Mouse (Mus musculus): ENCODE results near the gene Aatk. TPM values are rescaled to one million over a fixed set of nuclear protein-coding genes. Genes with fewer than 3 reads are reported as not detected.

Gene Aatk
- polyA plus RNA-seq, 1 experiment from 2014 or later = 1.7 TPM

- WGBS = 74% methylated on average over 8 of the region's 8 CpGs
- no peak overlapping the region for H3K4me2 ChIP-seq (ENCODE audit: low read depth, low read length)
- 0 out of 2 replicates have a peak overlapping the region, but pooled peaks have one; percentile 14 for H3K9ac ChIP-seq (ENCODE audit: low read depth, low read length)
- H3K27ac ChIP-seq (ENCODE audit: low read length) = peak overlapping the region; percentile 6; the same call in 1 of the 2 replicates
- no peak overlapping the region for H3K4me3 ChIP-seq (ENCODE audit: low read length)
- H3K36me3 ChIP-seq (ENCODE audit: control insufficient read depth, insufficient read depth, low read length) = no peaks in the 10 kb centered on the region
- no peaks in the 10 kb centered on the region for H3K27me3 ChIP-seq (replicated peaks; ENCODE audit: control insufficient read depth, insufficient read depth, low read length)
- H3K9me3 ChIP-seq (ENCODE audit: control insufficient read depth, low read length) = no peaks in the 10 kb centered on the region
- peaks cover 14% of the 10 kb centered on the region for H3K4me1 ChIP-seq (ENCODE audit: control insufficient read depth, insufficient read depth, low read length)
- 0 out of 2 replicates have a peak, but pooled peaks have one; percentile 26 for ATAC-seq
These were observed 13.7 kb upstream of the Aatk start for GRCm38 (mm10) chr11:120060634-120061033.

GRCm38 (mm10) chr11:120055953-120056732 lies 9.2 kb upstream of the Aatk start:
- Histone ChIP-seq H3K27ac (ENCODE audit: low read length) (no peak overlapping the region), H3K36me3 (ENCODE audit: control insufficient read depth, insufficient read depth, low read length) (no peaks in the 10 kb centered on the region), H3K4me2 (ENCODE audit: low read depth, low read length) (no peak overlapping the region), H3K4me3 (ENCODE audit: low read length) (no peak overlapping the region), H3K4me1 (ENCODE audit: control insufficient read depth, insufficient read depth, low read length) (peaks cover 25% of the 10 kb centered on the region), H3K27me3 (replicated peaks; ENCODE audit: control insufficient read depth, insufficient read depth, low read length) (no peaks in the 10 kb centered on the region), H3K9me3 (ENCODE audit: control insufficient read depth, low read length) (no peaks in the 10 kb centered on the region), H3K9ac (ENCODE audit: low read depth, low read length) (no peak overlapping the region)
- 84% methylated on average over 12 of the region's 12 CpGs for WGBS
- no peak for ATAC-seq

DNA sequence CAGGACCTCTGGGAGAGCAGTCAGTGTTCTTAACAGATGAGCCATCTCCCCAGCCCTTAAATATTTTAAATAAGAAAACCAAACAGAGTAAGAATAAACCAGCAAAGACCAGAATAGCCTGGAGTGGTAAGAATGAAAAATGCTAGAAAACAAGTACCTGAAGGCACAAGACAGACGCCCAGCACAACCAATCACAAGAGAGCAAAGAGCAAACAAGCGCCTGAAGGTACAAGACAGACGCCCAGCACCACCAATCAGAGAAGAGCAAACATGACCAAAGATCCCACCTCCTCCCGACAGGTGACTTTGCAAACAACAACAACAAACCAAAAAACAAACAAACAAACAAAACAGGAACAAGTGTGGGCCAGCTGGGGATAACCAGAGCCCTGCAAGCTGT lies 6.9 kb upstream of the Aatk start:
- 78% methylated on average over 4 of the region's 4 CpGs for WGBS
- H3K4me1 ChIP-seq (ENCODE audit: control insufficient read depth, insufficient read depth, low read length) = peaks cover 14% of the 10 kb centered on the region
- H3K27me3 ChIP-seq (replicated peaks; ENCODE audit: control insufficient read depth, insufficient read depth, low read length) = peaks cover 3% of the 10 kb centered on the region; the same call in 1 of the 2 replicates
- no peaks in the 10 kb centered on the region for H3K9me3 ChIP-seq (ENCODE audit: control insufficient read depth, low read length)
- H3K36me3 ChIP-seq (ENCODE audit: control insufficient read depth, insufficient read depth, low read length) = no peaks in the 10 kb centered on the region
- no peak overlapping the region for H3K4me2 ChIP-seq (ENCODE audit: low read depth, low read length)
- no peak overlapping the region for H3K4me3 ChIP-seq (ENCODE audit: low read length)
- H3K9ac ChIP-seq (ENCODE audit: low read depth, low read length) = no peak overlapping the region
- ATAC-seq = no peak
- H3K27ac ChIP-seq (ENCODE audit: low read length) = no peak overlapping the region

DNA sequence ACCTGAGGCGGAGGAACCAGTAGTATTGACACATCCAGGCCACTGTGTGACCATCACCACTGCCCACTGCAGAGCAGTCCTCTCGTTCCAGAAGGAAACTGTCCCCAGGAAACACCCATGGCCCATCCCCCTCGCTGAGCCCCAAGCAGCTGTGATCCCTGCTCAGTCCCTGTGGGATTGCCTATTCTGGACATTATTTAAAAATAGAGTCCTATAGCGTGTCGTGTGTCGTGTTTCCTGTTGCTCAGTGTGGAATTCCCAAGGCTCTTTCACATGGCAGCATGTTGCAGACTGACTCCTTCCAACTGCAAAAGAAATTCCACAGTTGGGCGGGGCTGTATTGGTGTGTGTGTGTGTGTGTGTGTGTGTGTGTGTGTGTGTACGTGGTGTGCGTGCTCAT lies 5.3 kb upstream of the Aatk start:
- ATAC-seq = no peak
- Histone ChIP-seq H3K36me3 (ENCODE audit: control insufficient read depth, insufficient read depth, low read length) (no peaks in the 10 kb centered on the region), H3K4me3 (ENCODE audit: low read length) (no peak overlapping the region), H3K4me1 (ENCODE audit: control insufficient read depth, insufficient read depth, low read length) (peaks cover 24% of the 10 kb centered on the region), H3K27ac (ENCODE audit: low read length) (no peak overlapping the region), H3K9me3 (ENCODE audit: control insufficient read depth, low read length) (no peaks in the 10 kb centered on the region), H3K27me3 (replicated peaks; ENCODE audit: control insufficient read depth, insufficient read depth, low read length) (peaks cover 18% of the 10 kb centered on the region), H3K4me2 (ENCODE audit: low read depth, low read length) (no peak overlapping the region), H3K9ac (ENCODE audit: low read depth, low read length) (no peak overlapping the region)
- 57% methylated on average over 9 of the region's 9 CpGs for WGBS

- Histone ChIP-seq H3K4me1 (ENCODE audit: control insufficient read depth, insufficient read depth, low read length) (peaks cover 31% of the 10 kb centered on the region), H3K9me3 (ENCODE audit: control insufficient read depth, low read length) (no peaks in the 10 kb centered on the region), H3K27me3 (replicated peaks; ENCODE audit: control insufficient read depth, insufficient read depth, low read length) (peaks cover 25% of the 10 kb centered on the region), H3K36me3 (ENCODE audit: control insufficient read depth, insufficient read depth, low read length) (no peaks in the 10 kb centered on the region), H3K4me2 (ENCODE audit: low read depth, low read length) (no peak overlapping the region), H3K4me3 (ENCODE audit: low read length) (no peak overlapping the region), H3K9ac (ENCODE audit: low read depth, low read length) (0 out of 2 replicates have a peak overlapping the region, but pooled peaks have one; percentile 27), H3K27ac (ENCODE audit: low read length) (no peak overlapping the region)
- WGBS = 39% methylated on average over 14 of the region's 14 CpGs
- 0 out of 2 replicates have a peak, but pooled peaks have one; percentile 45 for ATAC-seq
These were observed 4.3 kb upstream of the Aatk start for GRCm38 (mm10) chr11:120051124-120051811.

GRCm38 (mm10) chr11:120049067-120049466 lies 2.1 kb upstream of the Aatk start:
- Histone ChIP-seq H3K9me3 (ENCODE audit: control insufficient read depth, low read length) (no peaks in the 10 kb centered on the region), H3K36me3 (ENCODE audit: control insufficient read depth, insufficient read depth, low read length) (no peaks in the 10 kb centered on the region), H3K27ac (ENCODE audit: low read length) (no peak overlapping the region), H3K27me3 (replicated peaks; ENCODE audit: control insufficient read depth, insufficient read depth, low read length) (peaks cover 28% of the 10 kb centered on the region), H3K4me3 (ENCODE audit: low read length) (no peak overlapping the region), H3K4me2 (ENCODE audit: low read depth, low read length) (no peak overlapping the region), H3K4me1 (ENCODE audit: control insufficient read depth, insufficient read depth, low read length) (peaks cover 40% of the 10 kb centered on the region), H3K9ac (ENCODE audit: low read depth, low read length) (no peak overlapping the region)
- 81% methylated on average over 8 of the region's 8 CpGs for WGBS
- no peak for ATAC-seq

DNA sequence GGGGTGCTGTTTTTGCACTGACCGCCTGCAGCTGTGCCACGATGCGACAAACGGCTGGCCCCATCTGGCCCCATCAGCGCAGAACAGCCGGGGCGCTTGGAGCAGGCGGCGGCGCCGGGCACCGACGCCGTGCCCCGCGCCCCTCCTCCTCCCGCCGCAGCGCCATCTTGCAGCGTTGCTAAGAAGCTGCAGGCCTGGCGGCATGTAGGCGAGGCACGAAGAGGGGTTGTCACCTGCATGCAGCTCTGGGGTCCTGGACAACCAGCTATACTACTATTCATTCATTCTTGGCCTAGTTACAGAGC lies 1.2 kb upstream of the Aatk start:
- Histone ChIP-seq H3K9ac (ENCODE audit: low read depth, low read length) (peak overlapping the region; percentile 40; the same call in 1 of the 2 replicates), H3K4me2 (ENCODE audit: low read depth, low read length) (peak overlapping the region; percentile 96; the same call in 1 of the 2 replicates), H3K27me3 (replicated peaks; ENCODE audit: control insufficient read depth, insufficient read depth, low read length) (peaks cover 28% of the 10 kb centered on the region), H3K27ac (ENCODE audit: low read length) (no peak overlapping the region), H3K9me3 (ENCODE audit: control insufficient read depth, low read length) (no peaks in the 10 kb centered on the region), H3K36me3 (ENCODE audit: control insufficient read depth, insufficient read depth, low read length) (no peaks in the 10 kb centered on the region), H3K4me1 (ENCODE audit: control insufficient read depth, insufficient read depth, low read length) (peaks cover 40% of the 10 kb centered on the region), H3K4me3 (ENCODE audit: low read length) (no peak overlapping the region)
- no peak for ATAC-seq
- WGBS = 7% methylated on average over 23 of the region's 23 CpGs

GRCm38 (mm10) chr11:120047531-120048251 lies 724 bp upstream of the Aatk start:
- H3K4me3 ChIP-seq (ENCODE audit: low read length) = peak overlapping the region; percentile 62
- peaks cover 40% of the 10 kb centered on the region for H3K4me1 ChIP-seq (ENCODE audit: control insufficient read depth, insufficient read depth, low read length)
- H3K9ac ChIP-seq (ENCODE audit: low read depth, low read length) = peak overlapping the region; percentile 64; the same call in 1 of the 2 replicates
- no peak for ATAC-seq
- peaks cover 28% of the 10 kb centered on the region for H3K27me3 ChIP-seq (replicated peaks; ENCODE audit: control insufficient read depth, insufficient read depth, low read length)
- H3K27ac ChIP-seq (ENCODE audit: low read length) = no peak overlapping the region
- no peaks in the 10 kb centered on the region for H3K9me3 ChIP-seq (ENCODE audit: control insufficient read depth, low read length)
- H3K4me2 ChIP-seq (ENCODE audit: low read depth, low read length) = peak overlapping the region; percentile 96
- 20% methylated on average over 23 of the region's 23 CpGs for WGBS
- no peaks in the 10 kb centered on the region for H3K36me3 ChIP-seq (ENCODE audit: control insufficient read depth, insufficient read depth, low read length)

Data from intestine, embryonic 16.5 days (tissue).